Mouse (Mus musculus) C2C12 (cell line): ENCODE measurements around the gene Sh3glb2. TPM values are rescaled to one million over a fixed set of nuclear protein-coding genes. Genes with fewer than 3 reads are reported as not detected.

ENCODE experiments used
- H3K27me3 ChIP-seq: one replicate; pipeline ENCODE4 v1.6.1; 2011; ENCODE audit not compliant: control insufficient read depth, insufficient read depth, insufficient read length
- H3K36me3 ChIP-seq: one replicate; pipeline ENCODE4 v1.6.1; 2011; ENCODE audit not compliant: control insufficient read depth, insufficient read depth
- H3K4me3 ChIP-seq: one replicate; pipeline ENCODE4 v1.5.1; 2011; ENCODE audit warnings: mild to moderate bottlenecking, control low read depth; ENCODE audit not compliant: poor library complexity, insufficient read depth, severe bottlenecking
- H3K79me2 ChIP-seq: one replicate; pipeline ENCODE4 v1.6.1; 2011; ENCODE audit not compliant: control insufficient read depth, insufficient read depth
- H3K79me3 ChIP-seq: one replicate; pipeline ENCODE4 v1.6.1; 2011; ENCODE audit warnings: low read depth, control low read depth
- H3ac ChIP-seq: one replicate; pipeline ENCODE3; 2011; ENCODE audit warnings: low read depth; ENCODE audit not compliant: control insufficient read depth, insufficient read length
- CEBPB ChIP-seq: IDR thresholded peaks from one replicate; pipeline ENCODE4 v1.6.1; 2011; ENCODE audit warnings: low read depth, mild to moderate bottlenecking, control low read depth, moderate library complexity
- CTCF ChIP-seq: IDR thresholded peaks from one replicate; pipeline ENCODE4 v1.5.1; 2011; ENCODE audit not compliant: control insufficient read depth, insufficient read depth, insufficient read length
- FOSL1 ChIP-seq: IDR thresholded peaks from one replicate; pipeline ENCODE4 v1.8.0; 2011; ENCODE audit warnings: mild to moderate bottlenecking, low read length; ENCODE audit not compliant: poor library complexity, insufficient read depth, severe bottlenecking
- MAX ChIP-seq: IDR thresholded peaks from one replicate; pipeline ENCODE4 v1.6.1; 2011; ENCODE audit warnings: mild to moderate bottlenecking, control low read depth
- MYOD1 ChIP-seq: IDR thresholded peaks from one replicate; pipeline ENCODE4 v1.6.1; 2011; ENCODE audit warnings: low read depth; ENCODE audit not compliant: control insufficient read depth, insufficient read length
- MYOG ChIP-seq: IDR thresholded peaks from one replicate; pipeline ENCODE4 v1.6.1; 2011; ENCODE audit not compliant: control insufficient read depth, insufficient read length; ENCODE audit errors: extremely low read depth
- USF1 ChIP-seq: IDR thresholded peaks from one replicate; pipeline ENCODE4 v1.6.1; 2011; ENCODE audit warnings: low read depth, mild to moderate bottlenecking, control low read depth, moderate library complexity
- polyA plus RNA-seq: library from polyadenylated mRNA; unstranded; fragments of >200 nt; fragmentation: generic; extraction: Trizol; gene quantifications from one replicate; pipeline ENCODE4 v1.2.1, GENCODE M21; 2012; ENCODE audit warnings: missing spikeins

The Sh3glb2 gene
- polyA plus RNA-seq, 1 experiment = 60.0 TPM

- H3K79me2 ChIP-seq = no peaks in the 10 kb centered on the region
- H3K4me3 ChIP-seq = no peak overlapping the region
- TF ChIP-seq MAX = no peak
- TF ChIP-seq CTCF = no peak
- TF ChIP-seq FOSL1 = no peak
- no peak for TF ChIP-seq MYOG
- TF ChIP-seq MYOD1 = no peak
- TF ChIP-seq CEBPB = no peak
- TF ChIP-seq USF1 = no peak
- no peaks in the 10 kb centered on the region for H3K79me3 ChIP-seq
- peaks cover 30% of the 10 kb centered on the region for H3K36me3 ChIP-seq
- H3K27me3 ChIP-seq = no peaks in the 10 kb centered on the region
- no peak overlapping the region for H3ac ChIP-seq
Measured at GRCm38 (mm10) chr2:30402843-30403242, 43.7 kb upstream of the Sh3glb2 start.

- TF ChIP-seq MAX = no peak
- no peak for TF ChIP-seq CTCF
- TF ChIP-seq CEBPB = no peak
- TF ChIP-seq FOSL1 = no peak
- no peak for TF ChIP-seq MYOD1
- TF ChIP-seq MYOG = no peak
- TF ChIP-seq USF1 = no peak
- H3K36me3 ChIP-seq = peaks cover 26% of the 10 kb centered on the region
- H3K79me3 ChIP-seq = no peaks in the 10 kb centered on the region
- H3ac ChIP-seq = no peak overlapping the region
- H3K79me2 ChIP-seq = no peaks in the 10 kb centered on the region
- H3K27me3 ChIP-seq = no peaks in the 10 kb centered on the region
- no peak overlapping the region for H3K4me3 ChIP-seq
Measured at GRCm38 (mm10) chr2:30402351-30402826, 43.3 kb upstream of the Sh3glb2 start.

- H3K36me3 ChIP-seq = peaks cover 30% of the 10 kb centered on the region
Measured at GRCm38 (mm10) chr2:30401581-30401980, 42.4 kb upstream of the Sh3glb2 start.

GRCm38 (mm10) chr2:30399191-30400171 lies 40.3 kb upstream of the Sh3glb2 start:
- Histone ChIP-seq H3K36me3 (peaks cover 31% of the 10 kb centered on the region), H3ac (no peak overlapping the region), H3K79me2 (peaks cover 9% of the 10 kb centered on the region), H3K27me3 (no peaks in the 10 kb centered on the region), H3K4me3 (no peak overlapping the region), H3K79me3 (no peaks in the 10 kb centered on the region)
- no peak for TF ChIP-seq FOSL1
- no peak for TF ChIP-seq USF1
- no peak for TF ChIP-seq CTCF
- TF ChIP-seq MYOG = no peak
- TF ChIP-seq MAX = no peak
- no peak for TF ChIP-seq CEBPB
- no peak for TF ChIP-seq MYOD1

More at GRCm38 (mm10) chr2:30401581-30401980, 42.4 kb upstream of the Sh3glb2 start:
- no peaks in the 10 kb centered on the region for H3K79me2 ChIP-seq
- no peak overlapping the region for H3ac ChIP-seq
- TF ChIP-seq CTCF (no peak), USF1 (no peak), FOSL1 (no peak), CEBPB (no peak), MAX (no peak), MYOD1 (no peak), MYOG (no peak)
- no peak overlapping the region for H3K4me3 ChIP-seq
- no peaks in the 10 kb centered on the region for H3K79me3 ChIP-seq
- H3K27me3 ChIP-seq = no peaks in the 10 kb centered on the region

- Histone ChIP-seq H3K79me2 (peaks cover 23% of the 10 kb centered on the region), H3K27me3 (no peaks in the 10 kb centered on the region), H3K4me3 (no peak overlapping the region), H3K79me3 (peaks cover 3% of the 10 kb centered on the region), H3ac (no peak overlapping the region), H3K36me3 (peaks cover 31% of the 10 kb centered on the region)
- TF ChIP-seq CTCF = no peak
Measured at GRCm38 (mm10) chr2:30397986-30398512, 38.9 kb upstream of the Sh3glb2 start.
